Mouse (Mus musculus) stomach, embryonic 15.5 days (tissue): ENCODE results near the gene Rab3c. TPM values are rescaled to one million over a fixed set of nuclear protein-coding genes. Genes with fewer than 3 reads are reported as not detected.

Source experiments
- polyA plus RNA-seq: library from polyadenylated mRNA; unstranded; fragments of >200 nt; fragmentation: Nextera tagmentation; extraction: Ambion mirVana; gene quantifications from 2 replicates; pipeline ENCODE4 v1.2.1, GENCODE M21; 2015

Gene Rab3c
- polyA plus RNA-seq, 1 experiment from 2014 or later: 4.8 TPM

Other genes with a start within 250 kb of the Rab3c start
- 0.89 and 1.0 TPM in 2 replicates for gene Gapt, start 76.2 kb upstream of the Rab3c start, polyA plus RNA-seq
- gene Plk2, start 114.0 kb upstream of the Rab3c start, polyA plus RNA-seq: 109 and 134 TPM in 2 replicates